Mouse (Mus musculus) olfactory bulb, adult 2 months (tissue): ENCODE results near the gene Ilk. TPM values are rescaled to one million over a fixed set of nuclear protein-coding genes. Genes with fewer than 3 reads are reported as not detected.

ENCODE experiments used
- H3K27ac ChIP-seq: fragments of 200-500 bp; 2 replicates; pipeline ENCODE4 v1.5.1; 2012; ENCODE audit warnings: low read depth, low read length; ENCODE audit not compliant: insufficient read depth
- H3K4me1 ChIP-seq: fragments of 200-500 bp; 2 replicates; pipeline ENCODE4 v1.6.1; 2012; ENCODE audit warnings: low read length; ENCODE audit not compliant: control insufficient read depth, insufficient read depth
- H3K4me3 ChIP-seq: fragments of 200-500 bp; 2 replicates; pipeline ENCODE4 v1.5.1; 2012; ENCODE audit warnings: mild to moderate bottlenecking, low read depth, low read length, moderate library complexity; ENCODE audit not compliant: insufficient read depth
- CTCF ChIP-seq: fragments of 200-500 bp; IDR thresholded peaks from 2 replicates; pipeline ENCODE4 v1.5.1; 2012; ENCODE audit warnings: low read depth, mild to moderate bottlenecking, low read length, moderate library complexity; ENCODE audit not compliant: insufficient read depth
- POLR2A ChIP-seq: fragments of 200-500 bp; IDR thresholded peaks from 2 replicates; pipeline ENCODE4 v1.6.1; 2012; ENCODE audit warnings: mild to moderate bottlenecking, low read depth, low read length, moderate library complexity; ENCODE audit not compliant: insufficient read depth
- WGBS: fragments of 180-500 bp; shearing (Covaris S2); methylation state at CpG from one replicate; pipeline ENCODE4 v1.1.7; 2018; 5-methylcytosine and 5-hydroxymethylcytosine counted together
- polyA plus RNA-seq: library from polyadenylated mRNA; stranded (reverse); fragments of >200 nt; gene quantifications from 2 replicates; pipeline ENCODE4 v1.2.4, GENCODE M21; 2012; ENCODE audit warnings: low replicate concordance; ENCODE audit not compliant: missing spikeins, insufficient read depth, insufficient read length

Ilk gene
- not detected in 2 replicates for polyA plus RNA-seq

- Histone ChIP-seq H3K4me3 (peak within 1 kb of the TSS; percentile 93), H3K27ac (peak within 1 kb of the TSS; percentile 71), H3K4me1 (no peaks in the 10 kb centered on the region; the same call in 1 of the 2 replicates)
- WGBS, result under 1% methylated on average over 62 of the region's 62 CpGs
- TF ChIP-seq CTCF (no peak), POLR2A (peak; percentile 50)
Observed at GRCm38 (mm10) chr7:105736264-105736901, at the start of gene Ilk. Gene Ilk, plus strand, starts transcription at chr7:105736592.

DNA sequence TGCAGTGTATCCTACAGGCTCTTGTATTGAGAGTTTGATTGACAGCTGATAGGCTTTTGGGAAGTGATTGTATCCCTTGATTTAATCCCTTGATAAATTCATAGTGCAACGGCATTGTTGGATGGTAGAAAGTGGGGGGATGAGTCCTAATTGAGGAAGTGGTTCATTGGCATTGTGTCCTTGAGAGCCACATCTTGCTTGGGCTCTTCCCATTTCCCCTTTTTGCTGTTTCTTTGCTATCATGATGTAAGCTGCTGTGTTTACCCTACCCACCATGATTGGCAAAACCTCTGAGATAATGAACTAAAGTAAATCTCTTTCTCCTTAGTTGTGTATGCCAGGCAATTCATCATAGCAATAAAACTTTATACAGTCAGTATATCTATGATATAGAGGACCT lies 45.5 kb upstream of the Ilk start:
- Histone ChIP-seq H3K4me1 (no peaks in the 10 kb centered on the region), H3K4me3 (no peak overlapping the region), H3K27ac (no peak overlapping the region)
- 58% methylated on average over 1 of the region's 1 CpGs for WGBS
- TF ChIP-seq POLR2A, result no peak
- TF ChIP-seq CTCF, result no peak

GRCm38 (mm10) chr7:105703184-105703583 lies 33.2 kb upstream of the Ilk start:
- no peak overlapping the region for H3K27ac ChIP-seq
- H3K4me3 ChIP-seq, result no peak overlapping the region
- WGBS, result 65% methylated on average over 16 of the region's 16 CpGs
- peaks cover 7% of the 10 kb centered on the region for H3K4me1 ChIP-seq
- no peak for TF ChIP-seq POLR2A
- no peak for TF ChIP-seq CTCF

- Histone ChIP-seq H3K27ac (no peak overlapping the region), H3K4me3 (no peak overlapping the region), H3K4me1 (peaks cover 7% of the 10 kb centered on the region)
- WGBS, result 93% methylated on average over 4 of the region's 4 CpGs
- TF ChIP-seq CTCF (no peak), POLR2A (no peak)
Observed at GRCm38 (mm10) chr7:105703816-105704215, 32.6 kb upstream of the Ilk start.

DNA sequence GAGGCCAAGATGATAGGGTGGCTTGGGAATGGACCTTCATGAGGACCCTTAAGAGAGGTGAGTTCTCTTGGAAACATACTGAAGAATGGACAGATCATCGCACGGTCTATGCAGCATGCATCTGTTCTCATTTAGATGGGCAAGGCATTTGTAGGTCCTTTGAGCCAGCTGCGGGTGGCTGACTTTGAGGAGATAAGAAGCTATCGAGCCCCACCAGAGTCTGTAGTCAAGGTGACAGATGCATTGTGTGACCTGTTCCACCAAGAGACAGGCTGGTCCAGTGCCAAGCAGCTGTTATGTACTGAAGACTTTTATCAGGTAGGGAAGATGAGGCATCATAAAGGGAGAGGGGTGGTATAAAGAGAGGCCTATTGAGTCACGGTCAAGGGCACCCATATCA lies 27.7 kb upstream of the Ilk start:
- WGBS, result 96% methylated on average over 5 of the region's 5 CpGs

GRCm38 (mm10) chr7:105715366-105715765 lies 21.0 kb upstream of the Ilk start:
- no peaks in the 10 kb centered on the region for H3K4me1 ChIP-seq
- TF ChIP-seq CTCF, result no peak
- TF ChIP-seq POLR2A, result no peak
- 55% methylated on average over 3 of the region's 3 CpGs for WGBS
- no peak overlapping the region for H3K27ac ChIP-seq
- H3K4me3 ChIP-seq, result no peak overlapping the region

More for the DNA sequence above, 27.7 kb upstream of the Ilk start:
- TF ChIP-seq POLR2A (no peak), CTCF (no peak)
- Histone ChIP-seq H3K4me1 (no peaks in the 10 kb centered on the region), H3K4me3 (no peak overlapping the region), H3K27ac (no peak overlapping the region)

DNA sequence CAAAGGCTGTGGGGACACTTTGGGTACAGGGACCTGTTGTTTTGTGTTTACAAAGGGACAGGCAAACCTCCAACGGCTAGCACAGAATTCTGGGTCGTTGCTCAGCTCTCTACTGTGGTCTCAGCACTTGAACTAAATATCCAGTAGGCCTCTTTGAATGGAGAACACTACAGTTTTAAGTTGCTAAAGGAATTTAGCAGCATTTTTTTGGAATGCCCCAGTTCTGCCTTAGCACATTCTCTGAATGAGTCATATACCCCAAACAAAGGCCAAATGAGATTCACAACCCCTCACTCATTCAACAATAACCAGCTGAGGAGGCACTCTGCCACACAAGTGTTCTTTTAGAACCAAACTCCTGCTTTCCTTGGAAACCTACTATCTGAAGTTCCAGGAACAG lies 14.5 kb upstream of the Ilk start:
- Histone ChIP-seq H3K4me1 (no peaks in the 10 kb centered on the region), H3K4me3 (no peak overlapping the region)
- no peak for TF ChIP-seq POLR2A
- no peak for TF ChIP-seq CTCF

GRCm38 (mm10) chr7:105726144-105726979 lies 10.0 kb upstream of the Ilk start:
- WGBS, result 79% methylated on average over 4 of the region's 4 CpGs
- peak overlapping the region; percentile 37; the same call in 1 of the 2 replicates for H3K27ac ChIP-seq

More for the DNA sequence above, 14.5 kb upstream of the Ilk start:
- WGBS, result 26% methylated on average over 2 of the region's 2 CpGs
- H3K27ac ChIP-seq, result no peak overlapping the region

DNA sequence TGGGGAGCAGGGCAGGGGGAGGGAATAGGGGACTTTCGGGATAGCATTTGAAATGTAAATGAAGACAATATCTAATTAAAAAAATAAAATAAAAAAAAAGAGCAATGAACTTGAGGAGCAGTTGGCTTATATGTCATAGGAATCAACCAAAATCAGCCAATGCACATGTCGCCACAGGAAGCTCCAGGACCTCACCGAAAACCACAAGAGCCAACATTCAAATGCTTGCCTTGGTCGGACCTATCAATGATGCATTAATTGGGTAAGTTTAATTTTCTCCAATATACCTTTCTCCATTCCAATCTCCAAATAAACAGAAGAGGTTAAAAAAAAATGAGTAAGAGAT lies 9.4 kb upstream of the Ilk start:
- H3K4me3 ChIP-seq, result no peak overlapping the region
- no peaks in the 10 kb centered on the region for H3K4me1 ChIP-seq
- no peak for TF ChIP-seq CTCF
- no peak for TF ChIP-seq POLR2A
- no peak overlapping the region for H3K27ac ChIP-seq
- WGBS, result 87% methylated on average over 4 of the region's 4 CpGs

More at GRCm38 (mm10) chr7:105726144-105726979, 10.0 kb upstream of the Ilk start:
- Histone ChIP-seq H3K4me1 (no peaks in the 10 kb centered on the region), H3K4me3 (no peak overlapping the region)
- no peak for TF ChIP-seq POLR2A
- no peak for TF ChIP-seq CTCF
